Mouse (Mus musculus) c-Kit-positive CD71-negative TER-119-negative erythroid progenitor cells, embryonic 14.5 days (primary cell): ENCODE data around the gene Olfr625-ps1.
"Not testable (repeated sequence)": the region's sequence is repeated elsewhere in the genome, so short reads cannot be mapped to it uniquely, and the experiment has no call there.

Source experiments
- DNase-seq: peaks from one replicate; pipeline ENCODE4 v3.0.0-alpha.2; 2013; ENCODE audit warnings: low read depth

Gene Olfr625-ps1

DNA sequence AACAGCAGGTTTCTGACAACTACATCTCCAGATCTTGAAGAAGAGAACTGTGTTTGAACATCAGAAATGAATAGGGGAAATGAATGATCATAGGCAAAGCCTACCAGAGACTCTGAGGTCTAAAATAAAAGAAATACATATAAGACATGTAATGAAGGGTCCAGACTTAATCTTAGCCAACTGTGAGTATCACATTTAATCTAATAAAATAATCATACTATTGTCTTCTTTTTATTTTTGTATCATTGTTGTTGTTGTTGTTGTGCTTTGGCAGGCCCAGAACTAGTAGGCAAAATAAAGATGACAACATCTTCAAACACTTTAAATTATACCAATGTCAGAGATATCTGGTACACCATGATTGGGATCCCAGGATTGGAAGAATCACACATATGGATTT is at the start of gene Olfr625-ps1:
Gene Olfr625-ps1, plus strand, starts transcription at position 301 of the 400 bp plus-strand sequence.
- DNase-seq: no peak

DNA sequence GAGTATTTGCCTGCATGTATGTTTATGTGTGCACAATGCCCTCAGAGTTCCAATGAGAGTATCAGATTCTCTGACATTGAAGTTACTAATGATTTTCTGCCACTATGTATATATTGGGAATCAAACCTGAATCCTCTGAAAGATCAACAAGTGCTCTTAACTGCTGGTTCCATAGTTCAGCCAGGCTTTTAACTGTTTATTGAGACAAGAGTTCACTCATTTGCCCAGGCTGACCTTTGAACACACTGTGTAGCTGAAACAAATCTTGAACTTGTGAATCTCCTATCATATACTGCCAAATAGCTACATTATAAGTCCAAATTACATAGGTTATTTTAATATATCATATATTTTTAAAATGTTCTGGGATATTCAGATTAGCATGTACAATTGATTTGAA is 45.7 kb upstream of the Olfr625-ps1 start:
- no peak for DNase-seq

DNA sequence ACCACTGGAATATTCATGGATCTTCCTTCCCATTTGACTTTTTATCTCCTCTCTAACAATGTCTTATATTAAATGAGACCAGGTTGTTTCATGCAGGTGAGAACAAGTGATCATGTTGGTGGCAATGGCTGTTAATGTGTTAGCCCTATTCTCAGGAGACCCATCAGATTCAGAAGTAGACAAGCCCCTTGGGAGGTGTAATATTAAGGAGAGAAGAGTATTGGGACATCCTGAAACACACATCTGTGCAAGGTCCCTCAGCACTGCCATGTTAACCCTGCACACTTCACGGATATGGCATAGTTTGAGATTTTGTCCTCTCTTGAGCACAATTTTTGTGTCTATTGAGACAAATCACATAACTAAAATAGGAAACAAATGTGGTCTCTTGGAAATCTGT is 39.9 kb upstream of the Olfr625-ps1 start, which contains the start of gene Olfr622:
Gene Olfr622, minus strand, starts transcription at position 101 of the 400 bp plus-strand sequence.
- no peak for DNase-seq

DNA sequence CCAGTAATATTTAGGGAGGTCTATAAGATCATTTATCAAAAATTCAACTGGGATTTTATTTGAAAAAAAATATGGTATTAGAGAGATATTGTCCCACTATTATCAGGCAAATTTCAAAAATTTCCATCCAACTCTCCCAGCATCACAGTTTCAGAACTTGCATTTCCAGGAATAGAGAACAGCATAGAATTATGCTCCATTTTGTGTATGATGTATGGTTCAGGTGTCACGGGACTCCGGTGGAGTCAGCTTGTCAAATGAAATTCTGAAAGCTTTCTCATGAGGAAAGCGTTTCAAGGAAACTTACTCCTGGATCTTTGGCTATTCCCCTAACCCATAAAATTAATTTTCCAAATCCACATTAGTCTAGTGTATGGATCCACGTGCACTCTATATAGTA is 38.5 kb upstream of the Olfr625-ps1 start:
- DNase-seq: no peak

DNA sequence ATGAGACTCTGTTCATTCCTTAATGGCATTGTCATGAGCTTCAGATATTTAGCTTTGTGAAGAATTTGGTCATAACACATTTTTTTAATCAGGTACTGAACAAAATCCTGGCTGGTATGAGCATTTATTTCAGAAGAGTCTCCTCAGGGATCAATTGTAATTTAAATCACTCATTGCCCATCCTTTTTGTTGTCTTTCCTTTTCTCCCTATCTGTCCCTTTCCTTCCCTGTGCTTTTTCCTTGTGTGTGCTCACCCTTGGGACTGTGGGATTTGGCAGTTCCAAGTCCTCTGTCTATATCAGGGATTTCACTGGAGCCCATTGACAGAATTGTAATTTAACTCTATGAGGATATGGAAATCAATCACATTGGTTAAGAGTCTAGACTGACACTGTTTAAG is 18.9 kb upstream of the Olfr625-ps1 start, which contains the start of gene Olfr623:
Gene Olfr623, minus strand, starts transcription at position 101 of the 400 bp plus-strand sequence.
- no peak for DNase-seq

DNA sequence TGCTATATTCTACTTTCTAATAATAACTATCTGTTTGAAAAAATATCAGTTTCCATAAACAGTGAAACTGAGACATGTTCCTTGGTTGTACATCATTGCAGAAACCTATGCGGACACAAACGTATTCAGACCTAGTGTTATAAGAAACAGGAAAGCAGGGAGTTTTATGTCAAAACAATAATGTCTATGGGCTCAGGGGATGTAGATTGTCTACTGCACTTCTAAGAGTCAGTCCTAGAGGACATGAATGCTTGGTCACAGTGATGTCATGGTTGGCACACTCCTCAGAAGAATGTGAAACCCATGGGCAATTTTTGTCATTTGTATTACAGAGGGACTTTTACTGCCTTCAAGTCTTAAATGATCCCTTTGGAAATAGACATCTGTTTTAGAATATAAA is 11.4 kb upstream of the Olfr625-ps1 start, which contains the start of gene Olfr624:
Gene Olfr624, minus strand, starts transcription at position 101 of the 400 bp plus-strand sequence.
- DNase-seq: no peak

DNA sequence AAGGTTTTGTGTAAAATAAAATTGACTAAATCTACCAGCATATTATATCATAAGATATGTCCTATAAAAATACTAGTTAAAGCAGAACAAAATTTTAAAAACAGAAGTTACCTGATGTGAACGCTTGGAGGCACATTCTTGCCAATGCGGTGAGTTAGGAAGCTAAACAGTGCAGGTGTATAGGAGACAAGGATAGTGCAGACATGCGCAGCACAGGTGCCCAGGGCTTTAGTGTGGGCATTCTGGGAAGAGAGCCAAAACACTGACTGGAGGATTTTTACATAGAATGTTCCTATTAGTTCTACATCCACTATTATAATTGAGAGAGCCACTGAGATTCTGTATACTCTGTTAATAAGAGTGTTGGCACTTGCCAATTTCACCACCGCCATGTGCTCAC is 16.9 kb downstream of the Olfr625-ps1 start:
- DNase-seq: no peak

DNA sequence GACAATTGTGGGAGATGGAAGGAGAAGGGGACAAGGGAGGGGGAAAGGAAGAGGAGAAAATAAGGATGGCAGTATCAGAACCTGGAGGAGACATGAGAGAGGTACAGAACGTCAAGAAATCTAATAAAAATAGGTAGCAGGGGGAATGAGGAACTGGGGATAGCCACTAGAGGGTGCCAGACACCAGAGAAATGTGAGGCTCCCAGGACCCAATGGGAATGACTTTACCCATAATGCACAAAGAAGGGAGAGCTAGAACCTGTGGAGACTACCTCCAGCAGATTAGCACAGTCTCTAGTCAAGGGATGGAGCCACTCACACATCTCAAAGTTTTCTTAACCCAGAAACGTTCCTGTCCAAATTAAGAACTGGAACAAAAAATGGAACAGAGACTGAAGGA is 29.5 kb downstream of the Olfr625-ps1 start:
- DNase-seq: peak; percentile 5

DNA sequence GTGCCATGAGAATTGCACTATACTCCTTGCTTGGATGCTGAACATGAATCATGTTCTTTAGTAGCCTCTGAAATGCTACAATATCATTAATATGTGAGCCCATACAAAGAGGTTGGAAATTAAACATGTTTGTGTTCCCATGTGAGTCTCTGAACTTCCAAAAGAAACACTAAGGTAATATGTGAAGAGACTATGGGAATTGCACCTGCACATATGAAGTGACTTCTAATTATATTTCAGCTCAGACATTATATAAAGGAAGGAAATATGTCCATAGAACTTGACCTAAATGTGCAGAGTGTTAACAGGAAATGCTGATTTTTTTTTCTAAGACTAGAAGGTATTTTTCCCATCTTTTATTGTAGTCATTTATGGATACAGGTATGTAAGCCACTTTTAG is 31.9 kb downstream of the Olfr625-ps1 start, which contains the start of gene Olfr243:
Gene Olfr243, plus strand, starts transcription at position 301 of the 400 bp plus-strand sequence.
- DNase-seq: no peak

DNA sequence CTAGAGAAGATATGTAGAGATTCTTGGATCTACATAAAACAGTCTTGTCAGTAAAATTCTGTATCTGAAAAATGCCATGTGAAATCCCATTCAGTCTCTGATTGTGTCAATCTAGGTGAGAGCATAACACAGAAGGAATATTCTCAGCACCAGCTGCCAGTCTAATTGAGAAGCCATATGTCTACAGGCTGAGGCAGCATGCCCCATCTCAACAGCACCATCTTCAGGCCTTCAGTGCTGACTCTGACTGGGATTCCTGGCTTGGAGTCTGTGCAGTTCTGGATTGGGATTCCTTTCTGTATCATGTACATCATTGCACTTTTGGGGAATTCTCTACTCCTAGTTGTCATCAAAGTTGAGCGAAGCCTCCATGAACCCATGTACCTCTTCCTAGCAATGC is 33.9 kb downstream of the Olfr625-ps1 start:
- DNase-seq: not testable (repeated sequence)

DNA sequence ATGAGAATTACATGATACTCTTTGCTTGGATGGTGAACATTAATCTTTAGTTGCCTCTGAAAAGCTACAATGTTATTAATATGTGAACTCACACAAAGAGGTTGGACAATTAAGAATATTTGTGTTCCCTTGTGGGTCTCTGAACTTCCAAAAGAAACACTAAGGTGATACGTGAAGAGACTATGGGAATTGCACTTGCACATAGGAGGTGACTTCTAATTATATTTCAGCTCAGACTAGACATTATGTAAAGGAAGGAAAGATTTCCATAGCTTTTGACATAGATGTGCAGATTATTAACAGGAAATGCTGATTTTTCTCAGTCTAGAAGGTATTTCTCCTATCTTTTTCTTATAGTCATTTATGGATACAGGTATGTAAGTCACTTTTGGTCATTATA is 47.6 kb downstream of the Olfr625-ps1 start, which contains the start of gene Olfr628:
Gene Olfr628, plus strand, starts transcription at position 301 of the 400 bp plus-strand sequence.
- no peak for DNase-seq
